Mouse (Mus musculus): Measurements from ENCODE around the gene A330070K13Rik. TPM values are rescaled to one million over a fixed set of nuclear protein-coding genes. Genes with fewer than 3 reads are reported as not detected.

The A330070K13Rik gene
- polyA plus RNA-seq, 1 experiment from 2014 or later, result not detected

DNA sequence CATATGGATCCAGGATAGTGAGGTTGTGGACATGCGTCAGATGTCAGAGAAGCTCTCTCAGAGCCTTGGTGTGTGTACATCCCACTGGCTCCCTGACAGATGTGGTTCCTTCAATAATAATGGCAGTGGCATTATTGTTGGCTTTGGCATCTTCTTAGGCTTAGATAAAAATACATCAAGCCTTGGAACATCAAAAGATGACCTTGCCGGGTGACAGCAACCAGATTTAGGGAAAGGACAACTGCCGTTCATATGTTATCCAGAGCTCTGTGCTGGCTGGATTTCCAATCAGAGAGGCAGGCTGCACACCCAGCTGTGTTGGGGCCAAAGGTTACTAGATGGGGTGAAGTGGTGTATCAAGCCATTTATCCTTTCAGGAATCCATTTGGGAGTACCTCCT lies 9.0 kb downstream of the A330070K13Rik start:
- Histone ChIP-seq H3K9me3 (replicated peaks; ENCODE audit: control insufficient read depth, low read length) (no peaks in the 10 kb centered on the region), H3K9ac (ENCODE audit: low read length) (no peak overlapping the region), H3K36me3 (ENCODE audit: control insufficient read depth, insufficient read depth, low read length) (no peaks in the 10 kb centered on the region), H3K4me3 (replicated peaks; ENCODE audit: low read length) (no peak overlapping the region), H3K27ac (ENCODE audit: low read length) (no peak overlapping the region), H3K4me2 (ENCODE audit: low read depth, low read length) (no peak overlapping the region), H3K4me1 (ENCODE audit: control insufficient read depth, insufficient read depth, low read length) (no peaks in the 10 kb centered on the region), H3K27me3 (ENCODE audit: control insufficient read depth, insufficient read depth, low read length) (no peaks in the 10 kb centered on the region)
- no peak for ATAC-seq (ENCODE audit: insufficient read depth, low FRiP score)
- 88% methylated on average over 3 of the region's 3 CpGs for WGBS

DNA sequence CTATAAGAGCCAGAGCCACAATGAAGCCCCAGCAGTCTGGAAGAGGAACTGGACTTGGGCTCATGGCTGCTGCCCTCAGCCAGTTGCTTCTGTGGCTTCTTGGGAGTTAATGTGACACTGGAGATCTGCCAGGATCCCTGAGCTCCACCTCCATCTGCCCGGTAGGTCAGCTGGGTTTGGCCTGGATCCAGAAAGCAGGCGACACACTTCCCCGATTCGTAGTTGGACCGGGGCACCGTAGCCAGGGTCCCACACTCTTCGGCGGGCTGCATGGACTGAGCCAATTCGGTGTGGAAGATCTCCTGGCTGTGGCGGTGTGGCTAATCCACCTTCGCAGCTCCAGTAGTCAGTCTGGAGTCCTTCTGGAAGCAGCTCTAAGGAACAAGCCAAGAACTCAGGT lies 15.2 kb downstream of the A330070K13Rik start, which contains the start of gene Caln1:
Gene Caln1, plus strand, starts transcription at position 219 of the 400 bp plus-strand sequence.
- no peaks in the 10 kb centered on the region for H3K27me3 ChIP-seq (ENCODE audit: control insufficient read depth, insufficient read depth, low read length)
- H3K4me1 ChIP-seq (ENCODE audit: control insufficient read depth, insufficient read depth, low read length), result no peaks in the 10 kb centered on the region
- no peak within 1 kb of the TSS for H3K4me3 ChIP-seq (replicated peaks; ENCODE audit: low read length)
- no peak within 1 kb of the TSS for H3K4me2 ChIP-seq (ENCODE audit: low read depth, low read length)
- ATAC-seq (ENCODE audit: insufficient read depth, low FRiP score), result no peak
- no peak within 1 kb of the TSS for H3K27ac ChIP-seq (ENCODE audit: low read length)
- no peaks in the 10 kb centered on the region for H3K36me3 ChIP-seq (ENCODE audit: control insufficient read depth, insufficient read depth, low read length)
- no peaks in the 10 kb centered on the region for H3K9me3 ChIP-seq (replicated peaks; ENCODE audit: control insufficient read depth, low read length)
- no peak within 1 kb of the TSS for H3K9ac ChIP-seq (ENCODE audit: low read length)
- WGBS, result 66% methylated on average over 11 of the region's 11 CpGs

DNA sequence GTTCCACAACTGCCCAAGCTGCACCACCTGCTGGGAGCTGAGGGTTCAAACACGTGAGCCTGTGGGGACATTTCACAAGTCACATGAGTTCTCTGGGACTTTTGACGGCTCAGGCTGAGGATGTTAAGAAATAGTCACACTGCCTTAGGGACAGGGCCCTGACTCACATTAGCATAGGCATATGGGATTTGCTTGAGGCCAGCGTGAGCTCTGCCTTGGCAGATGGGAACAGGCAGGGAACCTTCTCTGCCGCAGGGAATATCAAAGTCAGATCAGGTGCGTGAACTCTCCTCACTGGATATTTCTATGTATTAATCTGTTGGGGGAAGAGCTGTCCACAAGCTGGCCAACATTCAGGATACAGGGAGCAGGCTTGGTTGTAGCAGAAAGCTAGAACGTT lies 16.2 kb downstream of the A330070K13Rik start:
- whole genome bisulfite sequencing, result 77% methylated on average over 6 of the region's 6 CpGs
- Histone ChIP-seq H3K9ac (ENCODE audit: low read length) (no peak overlapping the region), H3K27ac (ENCODE audit: low read length) (no peak overlapping the region), H3K4me2 (ENCODE audit: low read depth, low read length) (no peak overlapping the region), H3K4me1 (ENCODE audit: control insufficient read depth, insufficient read depth, low read length) (no peaks in the 10 kb centered on the region), H3K27me3 (ENCODE audit: control insufficient read depth, insufficient read depth, low read length) (no peaks in the 10 kb centered on the region), H3K4me3 (replicated peaks; ENCODE audit: low read length) (no peak overlapping the region), H3K9me3 (replicated peaks; ENCODE audit: control insufficient read depth, low read length) (no peaks in the 10 kb centered on the region), H3K36me3 (ENCODE audit: control insufficient read depth, insufficient read depth, low read length) (no peaks in the 10 kb centered on the region)
- ATAC-seq (ENCODE audit: insufficient read depth, low FRiP score), result no peak

DNA sequence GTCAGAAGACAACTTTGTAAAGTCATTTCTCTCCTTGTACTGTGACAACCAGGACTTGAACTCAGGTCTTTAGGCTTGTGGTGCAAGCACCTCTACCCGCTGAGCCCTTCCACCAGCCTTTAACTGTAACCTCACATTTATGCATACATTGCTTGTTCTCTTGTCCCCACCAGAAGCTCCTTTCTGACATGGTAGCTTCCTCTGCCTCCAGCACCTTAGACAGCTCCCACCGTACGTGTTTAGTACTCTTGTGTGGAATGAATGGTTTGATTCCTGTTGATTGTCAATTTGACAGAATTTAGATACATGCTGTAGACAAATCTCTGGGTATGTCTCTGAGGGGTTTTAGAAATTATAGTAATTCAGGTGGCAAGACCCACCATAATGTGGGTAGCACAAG lies 20.7 kb downstream of the A330070K13Rik start:
- H3K4me2 ChIP-seq (ENCODE audit: low read depth, low read length), result no peak overlapping the region
- H3K27me3 ChIP-seq (ENCODE audit: control insufficient read depth, insufficient read depth, low read length), result no peaks in the 10 kb centered on the region
- no peak overlapping the region for H3K27ac ChIP-seq (ENCODE audit: low read length)
- 29% methylated on average over 3 of the region's 3 CpGs for WGBS
- no peaks in the 10 kb centered on the region for H3K36me3 ChIP-seq (ENCODE audit: control insufficient read depth, insufficient read depth, low read length)
- no peak for ATAC-seq (ENCODE audit: insufficient read depth, low FRiP score)
- no peaks in the 10 kb centered on the region for H3K4me1 ChIP-seq (ENCODE audit: control insufficient read depth, insufficient read depth, low read length)
- no peak overlapping the region for H3K9ac ChIP-seq (ENCODE audit: low read length)
- H3K9me3 ChIP-seq (replicated peaks; ENCODE audit: control insufficient read depth, low read length), result no peaks in the 10 kb centered on the region
- no peak overlapping the region for H3K4me3 ChIP-seq (replicated peaks; ENCODE audit: low read length)

DNA sequence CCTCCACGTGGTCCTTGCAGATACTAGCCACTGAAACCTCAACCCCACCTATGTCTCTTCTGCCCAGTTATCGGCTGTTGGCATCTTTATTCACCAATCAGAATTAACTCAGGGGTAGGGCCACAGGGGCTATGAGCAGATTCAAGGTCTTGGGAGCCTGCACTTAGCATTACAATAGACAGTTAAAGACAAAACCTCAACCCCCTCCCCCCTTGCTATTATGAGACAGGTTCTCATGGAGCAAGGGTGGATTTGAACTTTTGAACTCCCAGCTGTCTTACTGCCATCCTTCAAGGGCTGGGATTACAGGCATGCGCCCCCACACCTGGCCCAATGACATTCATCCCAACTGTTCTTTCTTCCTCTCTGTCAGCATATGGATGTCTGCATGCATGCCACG lies 21.3 kb downstream of the A330070K13Rik start:
- H3K4me2 ChIP-seq (ENCODE audit: low read depth, low read length), result no peak overlapping the region
- H3K4me1 ChIP-seq (ENCODE audit: control insufficient read depth, insufficient read depth, low read length), result no peaks in the 10 kb centered on the region
- WGBS, result 72% methylated on average over 4 of the region's 4 CpGs
- no peaks in the 10 kb centered on the region for H3K36me3 ChIP-seq (ENCODE audit: control insufficient read depth, insufficient read depth, low read length)
- no peaks in the 10 kb centered on the region for H3K9me3 ChIP-seq (replicated peaks; ENCODE audit: control insufficient read depth, low read length)
- no peaks in the 10 kb centered on the region for H3K27me3 ChIP-seq (ENCODE audit: control insufficient read depth, insufficient read depth, low read length)
- no peak overlapping the region for H3K4me3 ChIP-seq (replicated peaks; ENCODE audit: low read length)
- no peak for ATAC-seq (ENCODE audit: insufficient read depth, low FRiP score)
- no peak overlapping the region for H3K9ac ChIP-seq (ENCODE audit: low read length)
- no peak overlapping the region for H3K27ac ChIP-seq (ENCODE audit: low read length)

DNA sequence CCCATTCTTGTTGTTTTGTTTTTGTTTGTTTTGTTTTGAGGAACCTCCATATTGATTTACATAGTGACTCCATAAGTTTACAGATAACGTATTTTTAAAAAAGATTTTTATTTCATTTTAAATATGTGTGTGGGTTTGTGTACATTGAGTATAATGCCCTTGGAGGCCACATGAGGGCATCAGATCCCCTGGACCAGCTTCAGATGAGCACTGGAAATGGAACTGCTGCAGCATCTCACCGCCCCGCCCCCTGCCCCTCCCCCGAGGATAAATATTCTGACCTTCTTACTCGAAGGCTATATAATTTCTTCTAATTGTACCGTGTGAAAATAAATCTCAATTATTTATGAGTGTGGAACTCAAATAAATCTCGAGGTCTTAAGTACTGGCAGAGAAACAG lies 29.2 kb downstream of the A330070K13Rik start:
- Histone ChIP-seq H3K27me3 (ENCODE audit: control insufficient read depth, insufficient read depth, low read length) (no peaks in the 10 kb centered on the region), H3K27ac (ENCODE audit: low read length) (no peak overlapping the region), H3K9ac (ENCODE audit: low read length) (no peak overlapping the region), H3K9me3 (replicated peaks; ENCODE audit: control insufficient read depth, low read length) (no peaks in the 10 kb centered on the region), H3K4me3 (replicated peaks; ENCODE audit: low read length) (no peak overlapping the region), H3K4me1 (ENCODE audit: control insufficient read depth, insufficient read depth, low read length) (no peaks in the 10 kb centered on the region), H3K36me3 (ENCODE audit: control insufficient read depth, insufficient read depth, low read length) (no peaks in the 10 kb centered on the region), H3K4me2 (ENCODE audit: low read depth, low read length) (no peak overlapping the region)
- ATAC-seq (ENCODE audit: insufficient read depth, low FRiP score), result no peak
- WGBS, result 54% methylated on average over 7 of the region's 7 CpGs

DNA sequence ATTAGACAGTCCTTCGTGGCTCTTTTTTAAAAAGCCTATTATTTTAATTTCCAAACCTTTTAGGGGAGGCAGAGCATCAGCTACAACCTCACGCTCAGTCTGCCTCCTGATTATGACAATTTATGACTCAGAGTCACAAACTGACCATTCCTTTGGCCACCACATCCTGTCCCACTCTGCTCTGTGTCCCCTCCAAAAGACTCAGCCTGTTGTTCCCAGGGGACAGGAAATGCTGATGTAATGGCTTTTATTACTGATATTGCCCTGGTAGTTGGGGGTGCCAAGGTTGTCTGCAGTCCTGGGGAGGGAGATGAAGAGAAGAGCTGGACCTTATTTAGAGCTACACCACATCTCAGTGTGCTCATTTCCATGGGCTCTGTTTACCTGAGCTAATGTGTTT lies 38.6 kb downstream of the A330070K13Rik start:
- Histone ChIP-seq H3K27me3 (ENCODE audit: control insufficient read depth, insufficient read depth, low read length) (no peaks in the 10 kb centered on the region), H3K4me2 (ENCODE audit: low read depth, low read length) (no peak overlapping the region), H3K27ac (ENCODE audit: low read length) (no peak overlapping the region), H3K4me1 (ENCODE audit: control insufficient read depth, insufficient read depth, low read length) (no peaks in the 10 kb centered on the region), H3K9ac (ENCODE audit: low read length) (no peak overlapping the region), H3K36me3 (ENCODE audit: control insufficient read depth, insufficient read depth, low read length) (no peaks in the 10 kb centered on the region), H3K4me3 (replicated peaks; ENCODE audit: low read length) (no peak overlapping the region), H3K9me3 (replicated peaks; ENCODE audit: control insufficient read depth, low read length) (0 out of 2 replicates have a peak, but pooled peaks cover 3% of the 10 kb centered on the region)
- WGBS, result 92% methylated on average over 2 of the region's 2 CpGs
- ATAC-seq (ENCODE audit: insufficient read depth, low FRiP score), result no peak

DNA sequence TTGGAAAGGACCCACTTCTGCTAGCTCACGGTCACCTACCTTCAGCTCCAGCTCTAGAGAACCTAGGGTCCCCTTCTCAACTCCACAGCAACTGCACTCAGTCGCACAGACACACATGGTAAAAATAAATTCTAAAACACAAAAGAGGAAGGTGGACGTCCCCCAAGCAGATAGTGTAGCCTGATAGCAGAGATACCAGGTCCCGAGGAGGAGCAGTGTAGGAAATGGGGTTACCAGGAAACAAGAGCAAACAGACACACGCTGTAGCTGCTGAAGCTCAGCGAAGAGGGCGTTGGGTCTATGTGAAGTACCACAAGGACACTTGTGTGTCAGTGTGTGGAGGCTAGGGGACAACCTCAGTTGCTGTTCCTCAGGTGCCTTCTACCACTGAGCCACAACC lies 39.4 kb downstream of the A330070K13Rik start:
- Histone ChIP-seq H3K36me3 (ENCODE audit: control insufficient read depth, insufficient read depth, low read length) (no peaks in the 10 kb centered on the region), H3K27ac (ENCODE audit: low read length) (no peak overlapping the region), H3K9ac (ENCODE audit: low read length) (no peak overlapping the region), H3K4me1 (ENCODE audit: control insufficient read depth, insufficient read depth, low read length) (no peaks in the 10 kb centered on the region), H3K4me3 (replicated peaks; ENCODE audit: low read length) (no peak overlapping the region), H3K9me3 (replicated peaks; ENCODE audit: control insufficient read depth, low read length) (0 out of 2 replicates have a peak, but pooled peaks cover 3% of the 10 kb centered on the region), H3K4me2 (ENCODE audit: low read depth, low read length) (no peak overlapping the region), H3K27me3 (ENCODE audit: control insufficient read depth, insufficient read depth, low read length) (no peaks in the 10 kb centered on the region)
- 91% methylated on average over 7 of the region's 7 CpGs for WGBS
- no peak for ATAC-seq (ENCODE audit: insufficient read depth, low FRiP score)

DNA sequence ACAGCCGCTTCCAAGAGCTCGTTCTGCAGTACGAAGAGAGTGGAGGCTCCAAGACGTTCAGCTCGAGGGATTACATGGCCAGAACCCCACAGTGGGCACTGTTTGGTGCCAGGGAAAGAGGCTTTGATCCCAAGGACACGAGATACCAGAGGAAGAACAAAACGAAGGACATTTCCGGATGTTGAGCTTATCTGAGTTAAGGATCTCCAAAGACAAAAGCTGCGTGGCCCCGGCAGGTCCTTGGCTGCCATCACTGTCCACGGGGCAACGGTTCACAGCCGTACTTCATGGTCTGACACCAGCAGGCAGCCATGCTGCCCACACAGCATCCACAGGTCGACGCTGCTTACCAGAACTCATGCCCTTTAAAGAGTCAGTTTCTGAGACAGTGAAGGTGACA lies 43.8 kb downstream of the A330070K13Rik start:
- H3K4me1 ChIP-seq (ENCODE audit: control insufficient read depth, insufficient read depth, low read length), result no peaks in the 10 kb centered on the region
- H3K27ac ChIP-seq (ENCODE audit: low read length), result no peak overlapping the region
- no peak for ATAC-seq (ENCODE audit: insufficient read depth, low FRiP score)
- peaks cover 6% of the 10 kb centered on the region; the same call in 1 of the 2 replicates for H3K36me3 ChIP-seq (ENCODE audit: control insufficient read depth, insufficient read depth, low read length)
- H3K27me3 ChIP-seq (ENCODE audit: control insufficient read depth, insufficient read depth, low read length), result no peaks in the 10 kb centered on the region
- no peaks in the 10 kb centered on the region for H3K9me3 ChIP-seq (replicated peaks; ENCODE audit: control insufficient read depth, low read length)
- WGBS, result 93% methylated on average over 15 of the region's 15 CpGs
- no peak overlapping the region for H3K9ac ChIP-seq (ENCODE audit: low read length)
- H3K4me2 ChIP-seq (ENCODE audit: low read depth, low read length), result no peak overlapping the region
- no peak overlapping the region for H3K4me3 ChIP-seq (replicated peaks; ENCODE audit: low read length)

DNA sequence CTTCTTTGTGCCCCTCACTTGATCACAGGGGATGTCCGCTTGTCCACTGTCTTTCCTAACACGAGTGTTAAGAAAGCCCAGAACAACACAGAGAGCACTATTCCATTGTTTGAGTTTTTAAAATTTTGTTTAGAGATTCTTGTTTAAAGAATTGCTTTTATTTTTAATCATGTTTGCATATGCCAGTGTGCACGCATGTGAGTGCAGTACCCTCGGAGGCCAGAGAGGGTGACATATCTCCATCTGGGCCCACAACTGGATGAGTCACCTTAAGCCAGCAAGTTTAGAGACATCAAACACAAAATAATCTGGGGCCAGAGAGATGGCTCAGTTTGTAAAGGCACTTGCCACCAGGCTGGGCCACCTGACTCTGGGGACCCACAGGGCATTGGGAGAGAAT lies 49.0 kb downstream of the A330070K13Rik start:
- no peak overlapping the region for H3K9ac ChIP-seq (ENCODE audit: low read length)
- peaks cover 13% of the 10 kb centered on the region; the same call in 1 of the 2 replicates for H3K36me3 ChIP-seq (ENCODE audit: control insufficient read depth, insufficient read depth, low read length)
- 98% methylated on average over 4 of the region's 4 CpGs for WGBS
- H3K9me3 ChIP-seq (replicated peaks; ENCODE audit: control insufficient read depth, low read length), result no peaks in the 10 kb centered on the region
- no peak for ATAC-seq (ENCODE audit: insufficient read depth, low FRiP score)
- no peak overlapping the region for H3K4me3 ChIP-seq (replicated peaks; ENCODE audit: low read length)
- no peak overlapping the region for H3K4me2 ChIP-seq (ENCODE audit: low read depth, low read length)
- H3K27me3 ChIP-seq (ENCODE audit: control insufficient read depth, insufficient read depth, low read length), result no peaks in the 10 kb centered on the region
- H3K27ac ChIP-seq (ENCODE audit: low read length), result no peak overlapping the region
- no peaks in the 10 kb centered on the region for H3K4me1 ChIP-seq (ENCODE audit: control insufficient read depth, insufficient read depth, low read length)
